Mouse (Mus musculus) olfactory bulb, adult 2 months (tissue): ENCODE measurements around the gene Phgdh.

ENCODE experiments used
- CTCF ChIP-seq: fragments of 200-500 bp; IDR thresholded peaks from 2 replicates; pipeline ENCODE4 v1.5.1; 2012; ENCODE audit warnings: low read depth, mild to moderate bottlenecking, low read length, moderate library complexity; ENCODE audit not compliant: insufficient read depth
- POLR2A ChIP-seq: fragments of 200-500 bp; IDR thresholded peaks from 2 replicates; pipeline ENCODE4 v1.6.1; 2012; ENCODE audit warnings: mild to moderate bottlenecking, low read depth, low read length, moderate library complexity; ENCODE audit not compliant: insufficient read depth

- no peak for TF ChIP-seq CTCF
- no peak for TF ChIP-seq POLR2A
These were observed 48.0 kb upstream of the Phgdh start for GRCm38 (mm10) chr3:98387756-98388155.
